Mouse (Mus musculus): Measurements from ENCODE around the gene Ulk4.

DNA sequence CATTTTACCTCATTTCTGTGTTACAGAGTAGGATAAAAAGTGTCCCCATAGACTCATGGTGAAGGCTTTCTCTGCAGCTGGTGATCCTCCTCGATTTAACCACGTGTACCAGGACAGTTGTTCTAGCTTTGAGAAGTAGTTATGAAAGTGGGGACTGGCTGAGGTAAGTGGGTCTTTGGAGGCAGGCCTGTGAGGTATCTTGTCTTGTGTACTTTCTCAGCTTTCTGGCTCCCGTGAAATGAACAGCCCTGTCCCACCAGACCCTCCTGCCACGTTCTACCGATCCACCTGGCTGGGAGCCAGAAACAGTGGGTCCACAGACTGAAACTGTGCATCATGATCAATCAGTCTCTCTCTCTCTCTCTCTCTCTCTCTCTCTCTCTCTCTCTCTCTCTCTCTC, 2.2 kb upstream of the Ulk4 start:
- no peak for TF ChIP-seq POLR2A (IDR thresholded peaks at IDR 0.05; ENCODE audit: borderline replicate concordance, extremely low read depth, insufficient read depth, insufficient read length, poor library complexity, severe bottlenecking)
- no peak for TF ChIP-seq CTCF (IDR thresholded peaks at IDR 0.05; ENCODE audit: borderline replicate concordance, extremely low read depth, insufficient read depth, insufficient read length)
